Mouse (Mus musculus) forebrain, postnatal 0 days (tissue): ENCODE results near the gene Krtap5-1. TPM values are rescaled to one million over a fixed set of nuclear protein-coding genes. Genes with fewer than 3 reads are reported as not detected.
"Not testable (repeated sequence)": the region's sequence is repeated elsewhere in the genome, so short reads cannot be mapped to it uniquely, and the experiment has no call there.

ENCODE experiments used
- ATAC-seq: fragments of 200-750 bp; cut with Nextera tagmentation; 2 replicates; pipeline ENCODE4 v1.8.0; 2017; ENCODE audit warnings: mild to moderate bottlenecking, moderate library complexity
- DNase-seq: peaks from one replicate; pipeline ENCODE4 v3.0.0-alpha.2; 2015
- H3K27ac ChIP-seq: fragments of 300-500 bp; sonication (generic); 2 replicates; pipeline ENCODE4 v1.5.1; 2014; ENCODE audit warnings: low read depth, mild to moderate bottlenecking, antibody characterized with exemption, low read length, moderate library complexity, mixed read lengths
- H3K27me3 ChIP-seq: fragments of 300-500 bp; sonication (generic); 2 replicates; pipeline ENCODE4 v1.6.1; 2014; ENCODE audit warnings: mild to moderate bottlenecking, low read length, mixed read lengths; ENCODE audit not compliant: insufficient read depth
- H3K36me3 ChIP-seq: fragments of 300-500 bp; sonication (generic); 2 replicates; pipeline ENCODE4 v1.6.1; 2014; ENCODE audit warnings: mild to moderate bottlenecking, moderate library complexity; ENCODE audit not compliant: insufficient read depth
- H3K4me1 ChIP-seq: fragments of 300-500 bp; sonication (generic); 2 replicates; pipeline ENCODE4 v1.6.1; 2014; ENCODE audit warnings: antibody characterized with exemption; ENCODE audit not compliant: insufficient read depth
- H3K4me2 ChIP-seq: fragments of 300-500 bp; sonication (generic); 2 replicates; pipeline ENCODE4 v1.6.1; 2014; ENCODE audit warnings: low read depth, mild to moderate bottlenecking, moderate library complexity
- H3K4me3 ChIP-seq: fragments of 300-500 bp; sonication (generic); 2 replicates; pipeline ENCODE4 v1.5.1; 2014; ENCODE audit warnings: low read depth, low read length, mixed read lengths
- H3K9ac ChIP-seq: fragments of 300-500 bp; sonication (generic); 2 replicates; pipeline ENCODE4 v1.6.1; 2014; ENCODE audit warnings: mild to moderate bottlenecking
- H3K9me3 ChIP-seq: fragments of 300-500 bp; sonication (generic); 2 replicates; pipeline ENCODE4 v1.6.1; 2016; ENCODE audit warnings: low read length
- CTCF ChIP-seq: sonication (generic); IDR thresholded peaks from 2 replicates; pipeline ENCODE4 v1.5.1; 2016; ENCODE audit warnings: antibody characterized with exemption, control low read depth, low read depth
- WGBS: fragments of 180-500 bp; shearing (Covaris S2); extraction: QIAGEN DNeasy Blood & Tissue Kit; methylation state at CpG from one replicate; pipeline ENCODE4 v1.1.7; 2014; 5-methylcytosine and 5-hydroxymethylcytosine counted together
- polyA plus RNA-seq: library from polyadenylated mRNA; unstranded; fragments of >200 nt; fragmentation: Nextera tagmentation; extraction: Ambion mirVana; gene quantifications from 2 replicates; pipeline ENCODE4 v1.2.1, GENCODE M21; 2015
- total RNA-seq: library from RNA; depleted of rRNA; stranded (reverse); fragments of >200 nt; gene quantifications from 2 replicates; pipeline ENCODE4 v1.2.3, GENCODE M21; 2014

Krtap5-1 gene
- total and polyA plus RNA-seq, 2 experiments from 2014 or later = not detected

DNA sequence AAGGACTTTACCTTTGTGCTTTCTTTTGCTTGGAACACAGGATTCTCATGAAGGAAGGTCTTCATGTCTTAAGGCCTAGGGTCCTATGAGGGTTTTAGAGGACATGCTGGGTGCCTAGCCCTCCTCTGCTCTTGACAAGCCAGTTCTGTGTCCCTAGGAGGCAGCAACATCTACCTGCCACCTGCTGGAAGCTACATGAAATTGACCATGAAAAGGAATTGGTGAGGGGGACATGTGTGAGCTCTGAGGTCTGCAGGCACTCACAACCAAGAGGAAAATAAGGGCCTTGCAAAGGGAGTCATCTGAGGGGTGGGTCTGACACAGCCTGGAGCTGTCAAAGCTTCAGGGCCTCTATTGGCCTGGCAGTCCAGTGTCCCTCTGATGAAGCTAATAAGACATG, 1.5 kb downstream of the Krtap5-1 start:
- DNase-seq (no peak), ATAC-seq (no peak)
- Histone ChIP-seq H3K9ac (no peak overlapping the region), H3K4me1 (no peaks in the 10 kb centered on the region), H3K27ac (no peak overlapping the region), H3K27me3 (no peaks in the 10 kb centered on the region), H3K36me3 (no peaks in the 10 kb centered on the region), H3K9me3 (no peaks in the 10 kb centered on the region), H3K4me2 (no peak overlapping the region), H3K4me3 (no peak overlapping the region)
- TF ChIP-seq CTCF = no peak

DNA sequence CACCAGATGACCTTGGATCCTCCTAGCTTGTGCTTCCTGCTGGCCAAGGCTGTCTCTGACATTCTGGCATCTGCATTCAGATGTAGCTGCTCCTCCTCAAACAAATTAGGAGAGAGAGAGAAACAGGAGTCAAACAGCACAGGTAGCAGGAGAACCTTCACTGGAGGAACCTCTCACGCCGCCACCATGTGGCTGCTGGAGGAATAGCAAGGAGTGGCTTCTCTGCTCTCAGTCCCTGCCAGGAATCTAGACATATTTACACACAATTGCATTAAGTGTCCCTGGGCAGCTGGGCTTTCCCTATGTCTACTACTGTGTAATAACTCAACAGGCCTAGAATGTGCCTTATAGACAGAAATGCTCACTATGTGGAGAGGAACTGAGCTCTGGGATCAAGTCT, 3.1 kb downstream of the Krtap5-1 start:
- H3K36me3 ChIP-seq, H3K9ac ChIP-seq, H3K4me3 ChIP-seq, H3K4me1 ChIP-seq, H3K9me3 ChIP-seq, ATAC-seq, H3K4me2 ChIP-seq, H3K27ac ChIP-seq, H3K27me3 ChIP-seq: not testable (repeated sequence)
- 0% methylated on average over 2 of the region's 2 CpGs for WGBS
- TF ChIP-seq CTCF = peak; percentile 71
- peak; percentile 40 for DNase-seq

DNA sequence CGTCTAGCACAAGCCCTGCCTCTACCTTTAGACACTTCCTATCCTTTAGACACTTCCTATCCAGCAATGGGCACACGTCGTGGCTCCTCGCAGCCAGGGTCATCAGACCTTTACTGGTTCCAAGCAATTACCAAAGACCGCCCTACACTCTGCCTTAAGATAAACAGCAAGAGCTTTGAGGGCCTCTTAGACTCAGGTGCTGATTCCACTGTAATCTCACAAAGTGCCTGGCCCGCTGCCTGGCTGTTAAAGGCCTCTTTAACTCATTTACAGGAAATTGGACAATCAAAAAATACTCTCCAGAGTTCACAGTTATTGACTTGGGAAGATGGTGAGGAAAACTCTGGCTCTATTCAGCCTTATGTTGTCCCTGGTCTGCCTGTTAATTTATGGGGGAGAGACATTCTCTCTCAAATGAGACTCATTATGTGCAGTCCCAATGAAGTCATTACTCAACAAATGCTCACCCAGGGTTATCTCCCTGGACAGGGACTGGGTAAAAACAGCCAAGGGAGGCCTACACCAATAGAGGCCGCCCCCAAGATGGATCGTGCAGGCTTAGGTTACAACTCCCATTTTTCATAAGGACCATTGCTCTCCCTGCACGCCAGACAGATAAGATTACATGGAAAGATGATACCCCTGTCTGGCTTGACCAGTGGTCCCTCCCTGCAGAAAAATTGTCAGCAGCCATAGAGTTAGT, 10.9 kb downstream of the Krtap5-1 start:
- H3K4me2 ChIP-seq, H3K27ac ChIP-seq, H3K9me3 ChIP-seq, ATAC-seq, H3K9ac ChIP-seq, DNase-seq, H3K4me3 ChIP-seq, H3K27me3 ChIP-seq, H3K36me3 ChIP-seq, H3K4me1 ChIP-seq: not testable (repeated sequence)
- 84% methylated on average over 9 of the region's 9 CpGs for whole genome bisulfite sequencing

DNA sequence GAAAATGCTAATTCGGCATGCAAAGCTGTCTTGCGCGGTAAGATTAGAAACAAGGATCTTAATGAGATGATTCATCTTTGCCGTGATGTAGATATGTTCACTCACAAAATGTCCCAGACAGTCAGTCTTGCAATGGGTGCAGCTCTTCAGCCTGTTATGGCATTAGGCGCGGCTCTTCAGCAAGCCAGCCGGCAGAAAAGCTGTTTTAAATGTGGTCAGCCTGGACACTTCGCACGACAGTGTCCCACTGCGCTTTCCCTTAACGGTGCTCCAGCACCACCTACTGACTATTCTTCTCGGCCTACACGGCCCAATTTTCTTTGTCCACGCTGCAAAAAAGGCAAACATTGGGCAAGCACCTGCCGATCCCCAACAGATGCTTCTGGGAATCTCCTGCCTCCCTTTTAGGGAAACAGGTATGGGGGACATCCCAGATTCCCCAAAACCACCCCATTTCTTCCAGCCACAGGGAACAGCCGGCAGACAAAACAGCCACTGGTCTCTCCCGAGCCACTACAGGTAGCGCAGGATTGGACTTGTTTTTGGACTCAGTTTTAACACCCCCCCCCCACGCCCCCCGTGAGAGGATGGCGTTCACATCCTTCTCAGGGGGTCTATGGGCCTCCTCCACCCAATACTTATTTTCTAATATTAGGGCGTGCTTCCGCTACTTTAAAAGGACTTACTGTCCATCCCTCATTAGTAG, 11.6 kb downstream of the Krtap5-1 start:
- no peaks in the 10 kb centered on the region for H3K9me3 ChIP-seq
- 0 out of 2 replicates have a peak, but pooled peaks cover 3% of the 10 kb centered on the region for H3K4me1 ChIP-seq
- peak overlapping the region; percentile 59 for H3K4me3 ChIP-seq
- H3K36me3 ChIP-seq = no peaks in the 10 kb centered on the region
- TF ChIP-seq CTCF = peak; percentile 54
- 22% methylated on average over 23 of the region's 23 CpGs for WGBS
- H3K9ac ChIP-seq = peak overlapping the region; percentile 53; the same call in 1 of the 2 replicates
- peak; percentile 71 for ATAC-seq
- peak overlapping the region; percentile 4; the same call in 1 of the 2 replicates for H3K27ac ChIP-seq
- peak overlapping the region; percentile 82 for H3K4me2 ChIP-seq
- DNase-seq = no peak
- no peaks in the 10 kb centered on the region for H3K27me3 ChIP-seq

DNA sequence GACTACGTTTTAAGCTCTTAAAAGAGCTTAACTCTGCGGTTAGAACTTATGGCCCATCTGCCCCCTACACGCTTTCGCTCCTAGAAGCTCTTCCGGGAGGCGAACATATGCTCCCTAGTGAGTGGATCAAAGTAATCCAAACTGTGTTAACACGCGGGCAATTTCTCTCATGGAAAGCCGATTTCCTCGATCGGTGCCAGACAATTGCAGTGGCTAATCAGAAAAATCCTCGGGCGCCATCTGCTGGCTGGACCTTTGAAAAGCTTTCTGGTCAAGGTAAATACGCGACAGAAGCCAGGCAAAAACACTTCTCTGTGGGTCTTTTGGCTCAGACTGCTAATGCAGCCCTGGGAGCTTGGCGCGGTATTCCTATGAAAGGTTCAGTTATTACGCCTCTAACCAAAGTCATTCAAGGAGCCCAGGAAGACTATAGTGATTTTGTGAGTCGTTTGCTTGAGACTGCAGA, 12.3 kb downstream of the Krtap5-1 start:
- peak; percentile 81 for TF ChIP-seq CTCF
- Histone ChIP-seq H3K27me3 (no peaks in the 10 kb centered on the region), H3K4me2 (peak overlapping the region; percentile 82), H3K4me1 (0 out of 2 replicates have a peak, but pooled peaks cover 3% of the 10 kb centered on the region), H3K4me3 (peak overlapping the region; percentile 59), H3K9me3 (no peaks in the 10 kb centered on the region), H3K36me3 (no peaks in the 10 kb centered on the region), H3K27ac (peak overlapping the region; percentile 42), H3K9ac (peak overlapping the region; percentile 53)
- DNase-seq = peak; percentile 95
- under 1% methylated on average over 19 of the region's 19 CpGs for WGBS
- ATAC-seq = peak; percentile 90

DNA sequence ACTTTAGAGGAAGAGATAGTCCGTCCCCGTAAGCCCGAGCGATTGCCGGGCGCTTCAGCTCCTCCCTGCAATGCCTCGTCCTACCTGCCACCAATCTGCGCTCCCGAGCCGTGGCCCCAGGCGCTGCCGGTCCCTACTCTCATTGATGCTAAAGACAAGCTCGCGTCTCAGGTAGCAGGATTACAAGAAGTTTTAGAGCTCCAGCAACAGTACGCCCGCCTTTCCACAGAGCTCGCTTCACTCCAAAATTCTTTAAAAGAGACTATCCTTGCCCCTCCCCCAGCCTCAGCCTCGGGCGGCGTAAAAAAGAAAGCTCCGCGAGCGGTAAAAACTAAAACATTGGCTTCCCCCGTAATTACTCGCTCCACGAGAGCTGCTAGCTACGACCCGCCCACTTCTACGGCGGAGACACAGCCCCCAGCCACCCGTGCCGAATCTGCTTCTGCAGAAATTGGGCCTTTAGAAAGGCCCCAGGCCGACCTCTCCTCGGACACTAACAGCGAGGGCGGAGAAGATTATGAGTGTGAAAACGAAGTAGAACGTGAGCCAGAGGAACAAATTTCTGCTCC, 12.8 kb downstream of the Krtap5-1 start:
- 2% methylated on average over 38 of the region's 38 CpGs for WGBS
- ATAC-seq (peak; percentile 63), DNase-seq (no peak)
- Histone ChIP-seq H3K9ac (peak overlapping the region; percentile 53), H3K36me3 (no peaks in the 10 kb centered on the region), H3K4me1 (0 out of 2 replicates have a peak, but pooled peaks cover 3% of the 10 kb centered on the region), H3K27ac (peak overlapping the region; percentile 42; the same call in 1 of the 2 replicates), H3K27me3 (no peaks in the 10 kb centered on the region), H3K4me3 (peak overlapping the region; percentile 59), H3K9me3 (no peaks in the 10 kb centered on the region), H3K4me2 (peak overlapping the region; percentile 82)
- TF ChIP-seq CTCF = no peak; the same call in 1 of the 2 replicates

DNA sequence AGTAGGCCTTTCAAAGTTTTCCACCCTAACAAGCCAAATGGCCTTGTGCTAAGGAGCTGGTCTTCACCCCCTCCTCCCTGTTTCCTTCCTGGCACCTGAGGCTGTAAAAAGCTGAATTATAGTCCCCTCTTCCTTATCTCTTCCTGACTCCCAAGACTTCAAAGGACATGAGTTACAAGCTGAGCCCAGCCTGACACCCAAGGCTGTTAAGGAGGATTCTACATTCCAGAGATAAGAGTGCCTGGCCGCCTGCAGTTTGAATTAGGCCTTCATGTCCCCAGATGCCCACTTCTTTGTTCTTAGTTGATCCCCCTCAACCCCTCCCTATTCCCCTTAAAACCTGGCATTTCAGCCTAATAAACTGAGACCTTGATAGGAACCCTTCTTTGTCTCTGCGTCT, 14.1 kb downstream of the Krtap5-1 start:
- 33% methylated on average over 2 of the region's 2 CpGs for WGBS

More for the DNA sequence above, 14.1 kb downstream of the Krtap5-1 start:
- not testable (repeated sequence) for H3K36me3 ChIP-seq, H3K9me3 ChIP-seq, DNase-seq, H3K9ac ChIP-seq, H3K4me2 ChIP-seq, H3K27me3 ChIP-seq, H3K27ac ChIP-seq, H3K4me3 ChIP-seq, ATAC-seq, H3K4me1 ChIP-seq
